Mouse (Mus musculus) hindbrain, embryonic 16.5 days (tissue): ENCODE data around the gene Taldo1. TPM values are rescaled to one million over a fixed set of nuclear protein-coding genes. Genes with fewer than 3 reads are reported as not detected.

Experiments
- ATAC-seq: fragments of 200-750 bp; cut with Nextera tagmentation; 2 replicates; pipeline ENCODE4 v1.8.0; 2017; ENCODE audit warnings: moderate TSS enrichment, moderate library complexity
- H3K27ac ChIP-seq: fragments of 300-500 bp; sonication (generic); 2 replicates; pipeline ENCODE4 v1.5.1; 2014; ENCODE audit warnings: low read depth, mild to moderate bottlenecking, control low read depth, low read length, moderate library complexity
- H3K27me3 ChIP-seq: fragments of 300-500 bp; sonication (generic); replicated peaks from 2 replicates; pipeline ENCODE4 v1.6.1; 2014; ENCODE audit warnings: low read length; ENCODE audit not compliant: control insufficient read depth, insufficient read depth
- H3K36me3 ChIP-seq: fragments of 300-500 bp; sonication (generic); 2 replicates; pipeline ENCODE4 v1.6.1; 2014; ENCODE audit warnings: mild to moderate bottlenecking, low read length, moderate library complexity, mixed read lengths; ENCODE audit not compliant: control insufficient read depth, insufficient read depth
- H3K4me1 ChIP-seq: fragments of 300-500 bp; sonication (generic); 2 replicates; pipeline ENCODE4 v1.6.1; 2014; ENCODE audit warnings: low read depth, low read length; ENCODE audit not compliant: control insufficient read depth, insufficient read depth
- H3K4me2 ChIP-seq: fragments of 300-500 bp; sonication (generic); 2 replicates; pipeline ENCODE4 v1.6.1; 2014; ENCODE audit warnings: mild to moderate bottlenecking, low read length, control low read depth, moderate library complexity
- H3K4me3 ChIP-seq: fragments of 300-500 bp; sonication (generic); 2 replicates; pipeline ENCODE4 v1.5.1; 2014; ENCODE audit warnings: mild to moderate bottlenecking, low read length, control low read depth, moderate library complexity
- H3K9ac ChIP-seq: fragments of 300-500 bp; sonication (generic); 2 replicates; pipeline ENCODE4 v1.6.1; 2014; ENCODE audit warnings: low read depth, mild to moderate bottlenecking, control low read depth, low read length, moderate library complexity
- H3K9me3 ChIP-seq: fragments of 300-500 bp; sonication (generic); 2 replicates; pipeline ENCODE4 v1.6.1; 2014; ENCODE audit warnings: mild to moderate bottlenecking, low read length, moderate library complexity; ENCODE audit not compliant: control insufficient read depth
- WGBS: fragments of 180-500 bp; shearing (Covaris S2); extraction: QIAGEN DNeasy Blood & Tissue Kit; methylation state at CpG from one replicate; pipeline ENCODE4 v1.1.7; 2014; 5-methylcytosine and 5-hydroxymethylcytosine counted together
- polyA plus RNA-seq: library from polyadenylated mRNA; unstranded; fragments of >200 nt; fragmentation: Nextera tagmentation; extraction: Ambion mirVana; gene quantifications from 2 replicates; pipeline ENCODE4 v1.2.1, GENCODE M21; 2015

Taldo1 gene
- polyA plus RNA-seq, 1 experiment from 2014 or later = 284 TPM

- H3K4me3 ChIP-seq = no peak overlapping the region
- H3K9ac ChIP-seq = no peak overlapping the region
- peak; percentile 72; the same call in 1 of the 2 replicates for ATAC-seq
- H3K4me1 ChIP-seq = no peaks in the 10 kb centered on the region; the same call in 1 of the 2 replicates
- H3K9me3 ChIP-seq = no peaks in the 10 kb centered on the region
- WGBS = 64% methylated on average over 4 of the region's 4 CpGs
- no peak overlapping the region for H3K4me2 ChIP-seq
- no peak overlapping the region for H3K27ac ChIP-seq
- H3K27me3 ChIP-seq = no peaks in the 10 kb centered on the region; the same call in none of the 2 replicates
- H3K36me3 ChIP-seq = no peaks in the 10 kb centered on the region
Measured at GRCm38 (mm10) chr7:141363106-141363751, 28.8 kb upstream of the Taldo1 start.

- Histone ChIP-seq H3K4me3 (no peak overlapping the region), H3K27me3 (no peaks in the 10 kb centered on the region; the same call in none of the 2 replicates), H3K9ac (no peak overlapping the region), H3K4me1 (no peaks in the 10 kb centered on the region; the same call in 1 of the 2 replicates), H3K9me3 (no peaks in the 10 kb centered on the region), H3K27ac (no peak overlapping the region), H3K4me2 (no peak overlapping the region), H3K36me3 (no peaks in the 10 kb centered on the region)
- 63% methylated on average over 2 of the region's 2 CpGs for WGBS
- peak; percentile 30; the same call in 1 of the 2 replicates for ATAC-seq
Measured at GRCm38 (mm10) chr7:141363752-141364125, 28.3 kb upstream of the Taldo1 start.

DNA sequence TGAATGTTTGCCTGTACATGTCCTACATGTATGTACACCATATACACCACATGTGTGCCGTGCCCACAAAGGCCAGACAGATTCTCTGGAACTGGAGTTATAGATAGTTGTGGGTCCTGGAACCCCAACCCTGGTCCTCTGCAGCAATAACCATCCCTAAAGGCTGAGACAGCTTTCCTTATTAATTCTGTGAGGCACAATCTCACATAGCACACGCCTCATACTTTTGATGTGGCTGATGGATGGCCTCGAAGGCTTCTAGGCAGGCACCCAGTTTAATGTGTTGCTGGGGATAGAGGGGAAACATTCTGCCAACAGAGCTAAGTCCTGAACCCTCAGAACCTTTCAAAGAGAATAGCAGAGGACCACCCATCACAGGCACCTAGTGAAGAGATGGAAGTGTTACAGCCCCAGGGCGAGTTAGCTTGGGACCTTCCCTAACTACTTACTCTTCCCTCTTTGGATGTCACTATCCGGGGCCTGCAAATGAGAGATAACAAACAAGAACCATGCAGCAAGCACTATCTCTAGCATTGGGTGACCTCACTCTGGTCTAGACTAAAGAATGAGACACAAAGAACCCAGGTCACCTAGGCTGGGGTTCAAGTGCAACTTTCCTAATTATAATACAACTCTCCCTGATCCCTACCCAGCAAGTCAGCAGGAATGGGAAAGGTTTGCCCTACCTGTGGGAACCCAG is 27.5 kb upstream of the Taldo1 start:
- H3K27ac ChIP-seq = no peak overlapping the region
- no peak for ATAC-seq
- H3K4me3 ChIP-seq = no peak overlapping the region
- no peaks in the 10 kb centered on the region; the same call in 1 of the 2 replicates for H3K4me1 ChIP-seq
- H3K9me3 ChIP-seq = no peaks in the 10 kb centered on the region
- H3K4me2 ChIP-seq = no peak overlapping the region
- no peaks in the 10 kb centered on the region; the same call in none of the 2 replicates for H3K27me3 ChIP-seq
- H3K9ac ChIP-seq = no peak overlapping the region
- 86% methylated on average over 5 of the region's 5 CpGs for WGBS
- no peaks in the 10 kb centered on the region for H3K36me3 ChIP-seq

DNA sequence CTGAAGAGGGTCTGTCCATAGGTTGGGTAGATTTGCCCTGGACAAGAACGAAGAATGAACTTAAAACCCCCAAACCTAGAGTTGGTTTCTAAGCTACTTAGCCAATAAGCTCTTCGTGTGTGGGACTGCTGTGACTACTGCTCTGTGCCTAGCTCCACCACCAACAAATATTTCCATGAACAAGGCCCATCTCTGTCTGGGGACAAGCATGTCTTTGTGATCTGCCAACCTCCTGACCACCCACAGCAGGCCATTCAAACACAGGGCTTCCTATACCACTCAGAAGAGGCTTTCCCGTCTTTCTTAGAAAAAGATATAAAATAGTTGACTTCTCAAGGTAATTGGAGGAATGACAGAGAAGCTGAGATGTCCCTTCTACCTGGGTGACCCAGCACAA is 27.0 kb upstream of the Taldo1 start:
- no peak for ATAC-seq
- no peak overlapping the region for H3K9ac ChIP-seq
- no peaks in the 10 kb centered on the region for H3K36me3 ChIP-seq
- H3K4me1 ChIP-seq = no peaks in the 10 kb centered on the region; the same call in 1 of the 2 replicates
- no peaks in the 10 kb centered on the region for H3K9me3 ChIP-seq
- H3K4me2 ChIP-seq = no peak overlapping the region
- no peak overlapping the region for H3K27ac ChIP-seq
- no peak overlapping the region for H3K4me3 ChIP-seq
- H3K27me3 ChIP-seq = no peaks in the 10 kb centered on the region; the same call in none of the 2 replicates
- 67% methylated on average over 3 of the region's 3 CpGs for WGBS

GRCm38 (mm10) chr7:141367358-141367757 is 24.6 kb upstream of the Taldo1 start:
- no peaks in the 10 kb centered on the region for H3K4me1 ChIP-seq
- H3K9me3 ChIP-seq = no peaks in the 10 kb centered on the region
- no peaks in the 10 kb centered on the region; the same call in 1 of the 2 replicates for H3K27me3 ChIP-seq
- no peaks in the 10 kb centered on the region for H3K36me3 ChIP-seq
- no peak overlapping the region for H3K4me2 ChIP-seq
- H3K4me3 ChIP-seq = no peak overlapping the region
- 80% methylated on average over 4 of the region's 4 CpGs for WGBS
- no peak overlapping the region for H3K9ac ChIP-seq
- no peak overlapping the region for H3K27ac ChIP-seq
- ATAC-seq = no peak

DNA sequence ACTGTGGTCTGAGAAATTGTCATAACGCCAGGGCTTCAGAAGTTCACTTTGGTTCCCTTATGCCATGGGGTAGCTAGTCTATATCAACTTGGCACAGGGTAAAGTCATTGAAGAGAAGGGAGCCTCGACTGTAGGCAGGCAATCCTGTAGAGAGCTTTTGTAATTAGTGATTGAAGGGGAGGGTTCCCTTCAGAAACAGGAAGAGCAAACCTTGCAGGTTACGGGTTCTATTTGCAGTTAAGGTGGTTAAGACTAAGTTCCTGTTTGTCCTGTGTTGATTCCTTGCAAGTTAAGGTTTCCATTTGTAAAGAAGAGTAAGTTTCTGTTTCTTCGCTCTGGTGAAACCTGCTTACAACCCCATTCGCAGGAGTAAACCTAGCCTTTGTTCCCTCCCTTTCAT is 22.1 kb upstream of the Taldo1 start:
- no peak overlapping the region for H3K27ac ChIP-seq
- no peaks in the 10 kb centered on the region for H3K9me3 ChIP-seq
- no peaks in the 10 kb centered on the region for H3K36me3 ChIP-seq
- ATAC-seq = no peak
- H3K27me3 ChIP-seq = no peaks in the 10 kb centered on the region; the same call in 1 of the 2 replicates
- H3K4me1 ChIP-seq = no peaks in the 10 kb centered on the region
- H3K9ac ChIP-seq = no peak overlapping the region
- H3K4me3 ChIP-seq = no peak overlapping the region
- no peak overlapping the region for H3K4me2 ChIP-seq
- 62% methylated on average over 5 of the region's 5 CpGs for WGBS

GRCm38 (mm10) chr7:141371942-141372595 is 19.9 kb upstream of the Taldo1 start:
- Histone ChIP-seq H3K27ac (no peak overlapping the region), H3K4me2 (no peak overlapping the region), H3K4me1 (no peaks in the 10 kb centered on the region), H3K36me3 (no peaks in the 10 kb centered on the region), H3K27me3 (no peaks in the 10 kb centered on the region), H3K9ac (no peak overlapping the region), H3K9me3 (no peaks in the 10 kb centered on the region), H3K4me3 (no peak overlapping the region)
- 80% methylated on average over 6 of the region's 6 CpGs for WGBS
- no peak for ATAC-seq

DNA sequence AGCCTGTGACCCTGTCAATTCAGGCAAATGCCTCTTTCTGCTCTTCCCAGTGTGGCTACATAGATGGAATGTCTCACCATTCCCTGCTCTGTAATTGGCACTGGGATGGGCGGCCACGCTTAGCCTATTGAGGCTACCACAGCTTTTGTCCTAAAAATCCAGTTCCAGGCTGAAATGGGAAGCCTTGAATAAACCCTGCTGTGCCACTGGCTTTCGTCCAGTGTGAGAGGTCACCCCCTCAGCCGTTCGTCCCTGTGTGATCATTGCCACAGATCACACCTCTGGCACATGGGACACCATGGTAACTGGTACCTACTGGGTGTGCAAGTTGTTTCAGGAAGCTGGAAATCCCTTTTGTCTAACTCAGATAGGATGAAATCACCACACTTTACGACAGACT is 18.4 kb upstream of the Taldo1 start:
- no peak for ATAC-seq
- no peaks in the 10 kb centered on the region for H3K9me3 ChIP-seq
- H3K9ac ChIP-seq = no peak overlapping the region
- no peaks in the 10 kb centered on the region for H3K36me3 ChIP-seq
- no peak overlapping the region for H3K27ac ChIP-seq
- no peaks in the 10 kb centered on the region for H3K4me1 ChIP-seq
- H3K27me3 ChIP-seq = no peaks in the 10 kb centered on the region
- H3K4me2 ChIP-seq = no peak overlapping the region
- WGBS = 27% methylated on average over 6 of the region's 6 CpGs
- H3K4me3 ChIP-seq = no peak overlapping the region

DNA sequence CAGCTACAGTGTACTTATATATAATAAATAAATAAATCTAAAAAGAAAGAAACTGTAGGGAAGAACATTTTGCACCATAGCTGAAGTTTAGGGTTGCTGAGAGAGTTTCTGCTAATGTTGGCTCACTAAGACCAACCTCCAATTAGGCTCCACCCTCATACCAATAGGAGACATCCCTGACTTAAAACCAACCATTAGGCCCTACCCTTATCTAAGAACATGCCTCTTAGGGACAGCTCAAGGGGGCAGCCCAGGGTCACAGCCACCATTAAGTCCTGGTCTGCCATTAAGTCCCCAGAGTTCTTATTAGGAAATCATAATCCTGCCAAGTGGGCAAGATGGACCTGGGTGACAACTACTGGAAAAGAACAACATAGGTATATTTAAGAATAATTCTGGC is 17.6 kb upstream of the Taldo1 start:
- Histone ChIP-seq H3K27me3 (no peaks in the 10 kb centered on the region), H3K9ac (no peak overlapping the region), H3K4me3 (no peak overlapping the region), H3K4me1 (no peaks in the 10 kb centered on the region), H3K27ac (no peak overlapping the region), H3K4me2 (no peak overlapping the region), H3K9me3 (no peaks in the 10 kb centered on the region), H3K36me3 (no peaks in the 10 kb centered on the region)
- no peak for ATAC-seq
